Mouse (Mus musculus): ENCODE measurements around the gene Plekha1. TPM values are rescaled to one million over a fixed set of nuclear protein-coding genes. Genes with fewer than 3 reads are reported as not detected.

The Plekha1 gene
- total and polyA plus RNA-seq, 2 experiments from 2014 or later = 44.2 to 72.6 TPM

- Histone ChIP-seq H3K4me3 (ENCODE audit: low read length) (no peak overlapping the region), H3K9me3 (ENCODE audit: low read length) (no peaks in the 10 kb centered on the region), H3K4me1 (ENCODE audit: insufficient read depth, low read length) (peaks cover 16% of the 10 kb centered on the region; the same call in 1 of the 2 replicates), H3K9ac (replicated peaks; ENCODE audit: low read length) (no peak overlapping the region), H3K4me2 (ENCODE audit: low read depth, low read length) (no peak overlapping the region), H3K27me3 (ENCODE audit: insufficient read depth, low read length) (peaks cover 25% of the 10 kb centered on the region), H3K27ac (no peak overlapping the region), H3K36me3 (ENCODE audit: insufficient read depth, low read length) (no peaks in the 10 kb centered on the region)
- ATAC-seq = no peak
- no peak for TF ChIP-seq CTCF (IDR thresholded peaks at IDR 0.05; ENCODE audit: low read depth)
- no peak for DNase-seq (ENCODE audit: low spot score)
- 87% methylated on average over 9 of the region's 9 CpGs for WGBS
Observed at GRCm38 (mm10) chr7:130932921-130933320, 67.4 kb downstream of the Plekha1 start.

- WGBS = 83% methylated on average over 4 of the region's 4 CpGs
- Histone ChIP-seq H3K9ac (replicated peaks; ENCODE audit: low read length) (no peak overlapping the region), H3K36me3 (ENCODE audit: insufficient read depth, low read length) (no peaks in the 10 kb centered on the region), H3K4me3 (ENCODE audit: low read length) (no peak overlapping the region), H3K4me1 (ENCODE audit: insufficient read depth, low read length) (peaks cover 16% of the 10 kb centered on the region; the same call in 1 of the 2 replicates), H3K27me3 (ENCODE audit: insufficient read depth, low read length) (peaks cover 30% of the 10 kb centered on the region), H3K4me2 (ENCODE audit: low read depth, low read length) (no peak overlapping the region), H3K27ac (no peak overlapping the region), H3K9me3 (ENCODE audit: low read length) (no peaks in the 10 kb centered on the region)
- no peak for TF ChIP-seq CTCF (IDR thresholded peaks at IDR 0.05; ENCODE audit: low read depth)
- DNase-seq (ENCODE audit: low spot score) = no peak
- ATAC-seq = no peak
Observed at GRCm38 (mm10) chr7:130934654-130935053, 69.1 kb downstream of the Plekha1 start.

GRCm38 (mm10) chr7:130935421-130935792 is 69.9 kb downstream of the Plekha1 start:
- no peak for TF ChIP-seq CTCF (IDR thresholded peaks at IDR 0.05; ENCODE audit: low read depth)
- 12% methylated on average over 16 of the region's 16 CpGs for WGBS
- Histone ChIP-seq H3K4me1 (ENCODE audit: insufficient read depth, low read length) (peaks cover 16% of the 10 kb centered on the region; the same call in 1 of the 2 replicates), H3K9me3 (ENCODE audit: low read length) (no peaks in the 10 kb centered on the region), H3K4me3 (ENCODE audit: low read length) (peak overlapping the region; percentile 44), H3K27ac (no peak overlapping the region), H3K36me3 (ENCODE audit: insufficient read depth, low read length) (no peaks in the 10 kb centered on the region), H3K27me3 (ENCODE audit: insufficient read depth, low read length) (peaks cover 30% of the 10 kb centered on the region), H3K9ac (replicated peaks; ENCODE audit: low read length) (peak overlapping the region; percentile 43), H3K4me2 (ENCODE audit: low read depth, low read length) (peak overlapping the region; percentile 64)
- ATAC-seq (0 out of 2 replicates have a peak, but pooled peaks have one; percentile 5), DNase-seq (ENCODE audit: low spot score) (no peak)

GRCm38 (mm10) chr7:130935793-130936471 is 70.4 kb downstream of the Plekha1 start, which contains the start of gene Htra1:
TSS of gene Htra1 (plus strand) at chr7:130936111.
- no peaks in the 10 kb centered on the region for H3K36me3 ChIP-seq (ENCODE audit: insufficient read depth, low read length)
- ATAC-seq (peak; percentile 86), DNase-seq (ENCODE audit: low spot score) (peak; percentile 66)
- peaks cover 16% of the 10 kb centered on the region; the same call in 1 of the 2 replicates for H3K4me1 ChIP-seq (ENCODE audit: insufficient read depth, low read length)
- H3K27ac ChIP-seq = peak within 1 kb of the TSS; percentile 36; the same call in 1 of the 2 replicates
- H3K27me3 ChIP-seq (ENCODE audit: insufficient read depth, low read length) = peaks cover 30% of the 10 kb centered on the region
- peak within 1 kb of the TSS; percentile 44 for H3K4me3 ChIP-seq (ENCODE audit: low read length)
- peak within 1 kb of the TSS; percentile 43 for H3K9ac ChIP-seq (replicated peaks; ENCODE audit: low read length)
- under 1% methylated on average over 67 of the region's 70 CpGs for WGBS
- no peaks in the 10 kb centered on the region for H3K9me3 ChIP-seq (ENCODE audit: low read length)
- TF ChIP-seq CTCF (IDR thresholded peaks at IDR 0.05; ENCODE audit: low read depth) = no peak
- H3K4me2 ChIP-seq (ENCODE audit: low read depth, low read length) = peak within 1 kb of the TSS; percentile 64

- Histone ChIP-seq H3K27ac (peak overlapping the region; percentile 36; the same call in 1 of the 2 replicates), H3K27me3 (ENCODE audit: insufficient read depth, low read length) (peaks cover 30% of the 10 kb centered on the region), H3K4me3 (ENCODE audit: low read length) (peak overlapping the region; percentile 44), H3K4me2 (ENCODE audit: low read depth, low read length) (peak overlapping the region; percentile 64), H3K4me1 (ENCODE audit: insufficient read depth, low read length) (peaks cover 16% of the 10 kb centered on the region; the same call in 1 of the 2 replicates), H3K9ac (replicated peaks; ENCODE audit: low read length) (peak overlapping the region; percentile 43), H3K9me3 (ENCODE audit: low read length) (no peaks in the 10 kb centered on the region), H3K36me3 (ENCODE audit: insufficient read depth, low read length) (no peaks in the 10 kb centered on the region)
- 2% methylated on average over 49 of the region's 49 CpGs for WGBS
- no peak for TF ChIP-seq CTCF (IDR thresholded peaks at IDR 0.05; ENCODE audit: low read depth)
- ATAC-seq (peak; percentile 56), DNase-seq (ENCODE audit: low spot score) (no peak)
Observed at GRCm38 (mm10) chr7:130936472-130936951, 71.0 kb downstream of the Plekha1 start.

- Histone ChIP-seq H3K36me3 (ENCODE audit: insufficient read depth, low read length) (no peaks in the 10 kb centered on the region), H3K4me2 (ENCODE audit: low read depth, low read length) (peak overlapping the region; percentile 64), H3K4me1 (ENCODE audit: insufficient read depth, low read length) (peaks cover 16% of the 10 kb centered on the region; the same call in 1 of the 2 replicates), H3K27me3 (ENCODE audit: insufficient read depth, low read length) (peaks cover 30% of the 10 kb centered on the region), H3K9me3 (ENCODE audit: low read length) (no peaks in the 10 kb centered on the region), H3K9ac (replicated peaks; ENCODE audit: low read length) (no peak overlapping the region), H3K4me3 (ENCODE audit: low read length) (peak overlapping the region; percentile 44), H3K27ac (no peak overlapping the region)
- DNase-seq (ENCODE audit: low spot score) (peak; percentile 29), ATAC-seq (no peak)
- peak; percentile 19; the same call in 1 of the 2 replicates for TF ChIP-seq CTCF (IDR thresholded peaks at IDR 0.05; ENCODE audit: low read depth)
- 20% methylated on average over 12 of the region's 12 CpGs for WGBS
Observed at GRCm38 (mm10) chr7:130937266-130937841, 71.8 kb downstream of the Plekha1 start.
